Mouse (Mus musculus): ENCODE results near the gene Rnf43. TPM values are rescaled to one million over a fixed set of nuclear protein-coding genes. Genes with fewer than 3 reads are reported as not detected.

The Rnf43 gene
- polyA plus RNA-seq, 1 experiment from 2014 or later: 1.5 TPM

- H3K4me3 ChIP-seq (ENCODE audit: low read depth, low read length): no peak overlapping the region
- 80% methylated on average over 5 of the region's 5 CpGs for WGBS
- H3K9me3 ChIP-seq (ENCODE audit: control insufficient read depth, low read length): no peaks in the 10 kb centered on the region
- no peaks in the 10 kb centered on the region for H3K4me1 ChIP-seq (replicated peaks; ENCODE audit: control insufficient read depth, insufficient read depth, low read length)
- no peak overlapping the region for H3K27ac ChIP-seq (ENCODE audit: low read depth, low read length)
- DNase-seq (ENCODE audit: low spot score) (no peak), ATAC-seq (replicated peaks; ENCODE audit: low FRiP score) (no peak)
- H3K27me3 ChIP-seq (ENCODE audit: control insufficient read depth, insufficient read depth, low read length): no peaks in the 10 kb centered on the region
- no peak overlapping the region for H3K4me2 ChIP-seq (ENCODE audit: low read depth, low read length, severe bottlenecking)
- H3K36me3 ChIP-seq (ENCODE audit: control insufficient read depth, insufficient read depth, low read length): no peaks in the 10 kb centered on the region
- no peak overlapping the region for H3K9ac ChIP-seq (ENCODE audit: low read length)
Observed at GRCm38 (mm10) chr11:87753891-87754501, 91.5 kb downstream of the Rnf43 start.

GRCm38 (mm10) chr11:87754603-87755002 is 92.1 kb downstream of the Rnf43 start:
- no peaks in the 10 kb centered on the region for H3K9me3 ChIP-seq (ENCODE audit: control insufficient read depth, low read length)
- ATAC-seq (replicated peaks; ENCODE audit: low FRiP score) (no peak), DNase-seq (ENCODE audit: low spot score) (no peak)
- H3K4me2 ChIP-seq (ENCODE audit: low read depth, low read length, severe bottlenecking): no peak overlapping the region
- no peaks in the 10 kb centered on the region for H3K36me3 ChIP-seq (ENCODE audit: control insufficient read depth, insufficient read depth, low read length)
- H3K27ac ChIP-seq (ENCODE audit: low read depth, low read length): no peak overlapping the region
- no peak overlapping the region for H3K4me3 ChIP-seq (ENCODE audit: low read depth, low read length)
- H3K9ac ChIP-seq (ENCODE audit: low read length): no peak overlapping the region
- WGBS: 70% methylated on average over 5 of the region's 5 CpGs
- H3K4me1 ChIP-seq (replicated peaks; ENCODE audit: control insufficient read depth, insufficient read depth, low read length): no peaks in the 10 kb centered on the region
- no peaks in the 10 kb centered on the region for H3K27me3 ChIP-seq (ENCODE audit: control insufficient read depth, insufficient read depth, low read length)

GRCm38 (mm10) chr11:87755360-87756017 is 93.0 kb downstream of the Rnf43 start:
- H3K9ac ChIP-seq (ENCODE audit: low read length): no peak overlapping the region
- 89% methylated on average over 15 of the region's 17 CpGs for WGBS
- H3K4me3 ChIP-seq (ENCODE audit: low read depth, low read length): no peak overlapping the region
- peaks cover 7% of the 10 kb centered on the region for H3K4me1 ChIP-seq (replicated peaks; ENCODE audit: control insufficient read depth, insufficient read depth, low read length)
- no peak for DNase-seq (ENCODE audit: low spot score)
- H3K4me2 ChIP-seq (ENCODE audit: low read depth, low read length, severe bottlenecking): no peak overlapping the region
- no peaks in the 10 kb centered on the region for H3K36me3 ChIP-seq (ENCODE audit: control insufficient read depth, insufficient read depth, low read length)
- ATAC-seq (replicated peaks; ENCODE audit: low FRiP score): no peak
- H3K9me3 ChIP-seq (ENCODE audit: control insufficient read depth, low read length): no peaks in the 10 kb centered on the region
- H3K27me3 ChIP-seq (ENCODE audit: control insufficient read depth, insufficient read depth, low read length): peaks cover 4% of the 10 kb centered on the region
- no peak overlapping the region for H3K27ac ChIP-seq (ENCODE audit: low read depth, low read length)

GRCm38 (mm10) chr11:87756251-87756820 is 93.8 kb downstream of the Rnf43 start:
- peak overlapping the region; percentile 12; the same call in 1 of the 2 replicates for H3K4me3 ChIP-seq (ENCODE audit: low read depth, low read length)
- ATAC-seq (replicated peaks; ENCODE audit: low FRiP score) (no peak), DNase-seq (ENCODE audit: low spot score) (no peak)
- peaks cover 10% of the 10 kb centered on the region for H3K4me1 ChIP-seq (replicated peaks; ENCODE audit: control insufficient read depth, insufficient read depth, low read length)
- H3K4me2 ChIP-seq (ENCODE audit: low read depth, low read length, severe bottlenecking): no peak overlapping the region
- H3K27me3 ChIP-seq (ENCODE audit: control insufficient read depth, insufficient read depth, low read length): peaks cover 13% of the 10 kb centered on the region
- 83% methylated on average over 15 of the region's 15 CpGs for WGBS
- H3K27ac ChIP-seq (ENCODE audit: low read depth, low read length): no peak overlapping the region
- no peak overlapping the region for H3K9ac ChIP-seq (ENCODE audit: low read length)
- no peaks in the 10 kb centered on the region for H3K36me3 ChIP-seq (ENCODE audit: control insufficient read depth, insufficient read depth, low read length)
- H3K9me3 ChIP-seq (ENCODE audit: control insufficient read depth, low read length): no peaks in the 10 kb centered on the region

GRCm38 (mm10) chr11:87757001-87757954 is 94.8 kb downstream of the Rnf43 start:
- ATAC-seq (replicated peaks; ENCODE audit: low FRiP score): no peak
- peaks cover 22% of the 10 kb centered on the region for H3K27me3 ChIP-seq (ENCODE audit: control insufficient read depth, insufficient read depth, low read length)
- H3K4me3 ChIP-seq (ENCODE audit: low read depth, low read length): peak overlapping the region; percentile 12; the same call in 1 of the 2 replicates
- peaks cover 10% of the 10 kb centered on the region for H3K4me1 ChIP-seq (replicated peaks; ENCODE audit: control insufficient read depth, insufficient read depth, low read length)
- H3K9me3 ChIP-seq (ENCODE audit: control insufficient read depth, low read length): no peaks in the 10 kb centered on the region
- DNase-seq (ENCODE audit: low spot score): no peak
- H3K9ac ChIP-seq (ENCODE audit: low read length): no peak overlapping the region
- no peaks in the 10 kb centered on the region for H3K36me3 ChIP-seq (ENCODE audit: control insufficient read depth, insufficient read depth, low read length)
- 89% methylated on average over 25 of the region's 25 CpGs for WGBS
- H3K27ac ChIP-seq (ENCODE audit: low read depth, low read length): no peak overlapping the region
- no peak overlapping the region for H3K4me2 ChIP-seq (ENCODE audit: low read depth, low read length, severe bottlenecking)

- H3K27ac ChIP-seq (ENCODE audit: low read depth, low read length): no peak overlapping the region
- no peak overlapping the region for H3K4me3 ChIP-seq (ENCODE audit: low read depth, low read length)
- H3K27me3 ChIP-seq (ENCODE audit: control insufficient read depth, insufficient read depth, low read length): peaks cover 33% of the 10 kb centered on the region
- no peak overlapping the region for H3K9ac ChIP-seq (ENCODE audit: low read length)
- WGBS: 81% methylated on average over 7 of the region's 7 CpGs
- peaks cover 11% of the 10 kb centered on the region for H3K4me1 ChIP-seq (replicated peaks; ENCODE audit: control insufficient read depth, insufficient read depth, low read length)
- no peaks in the 10 kb centered on the region for H3K36me3 ChIP-seq (ENCODE audit: control insufficient read depth, insufficient read depth, low read length)
- H3K4me2 ChIP-seq (ENCODE audit: low read depth, low read length, severe bottlenecking): no peak overlapping the region
- no peaks in the 10 kb centered on the region for H3K9me3 ChIP-seq (ENCODE audit: control insufficient read depth, low read length)
- no peak for ATAC-seq (replicated peaks; ENCODE audit: low FRiP score)
- DNase-seq (ENCODE audit: low spot score): no peak
Observed at GRCm38 (mm10) chr11:87758161-87758911, 95.8 kb downstream of the Rnf43 start.

- Histone ChIP-seq H3K9me3 (ENCODE audit: control insufficient read depth, low read length) (no peaks in the 10 kb centered on the region), H3K9ac (ENCODE audit: low read length) (no peak overlapping the region), H3K4me3 (ENCODE audit: low read depth, low read length) (no peak overlapping the region), H3K36me3 (ENCODE audit: control insufficient read depth, insufficient read depth, low read length) (no peaks in the 10 kb centered on the region), H3K4me1 (replicated peaks; ENCODE audit: control insufficient read depth, insufficient read depth, low read length) (peaks cover 16% of the 10 kb centered on the region), H3K27me3 (ENCODE audit: control insufficient read depth, insufficient read depth, low read length) (peaks cover 37% of the 10 kb centered on the region), H3K27ac (ENCODE audit: low read depth, low read length) (no peak overlapping the region), H3K4me2 (ENCODE audit: low read depth, low read length, severe bottlenecking) (no peak overlapping the region)
- WGBS: 71% methylated on average over 4 of the region's 4 CpGs
- ATAC-seq (replicated peaks; ENCODE audit: low FRiP score): no peak
- no peak for DNase-seq (ENCODE audit: low spot score)
Observed at GRCm38 (mm10) chr11:87758957-87759608, 96.6 kb downstream of the Rnf43 start.

Measured in forebrain, embryonic 11.5 days (tissue).